24 mouse cellular contexts compared by ENCODE assay signal in genomic region chr5:74326228-74326627, GRCm38 (mm10).
"Had no signal": no experiment of that assay in that cellular context is flagged by ENCODE, and none has a peak within 500 bp of the region (broad histone marks: within the 10 kb centered on the region; RNA-seq: fewer than 3 reads in every experiment).

No protein-coding gene starts in this region.

- H3K9ac ChIP-seq: heart, embryonic 12.5 days; hindbrain, embryonic 13.5 days; hindbrain, embryonic 15.5 days; kidney, embryonic 15.5 days; limb, embryonic 13.5 days; limb, embryonic 15.5 days; liver, embryonic 12.5 days; liver, embryonic 14.5 days had no signal

- H3K36me3 ChIP-seq: heart, embryonic 10.5 days; heart, embryonic 12.5 days; hindbrain, embryonic 13.5 days; hindbrain, embryonic 15.5 days; kidney, embryonic 15.5 days; limb, embryonic 13.5 days; limb, embryonic 15.5 days; liver, embryonic 12.5 days had no signal

- H3K4me2 ChIP-seq: heart, embryonic 12.5 days; hindbrain, embryonic 13.5 days; hindbrain, embryonic 15.5 days; kidney, embryonic 15.5 days; limb, embryonic 13.5 days; limb, embryonic 15.5 days; liver, embryonic 12.5 days had no signal

- H3K9me3 ChIP-seq: heart, embryonic 10.5 days; heart, embryonic 12.5 days; hindbrain, embryonic 13.5 days; hindbrain, embryonic 15.5 days; kidney, embryonic 15.5 days; limb, embryonic 13.5 days; limb, embryonic 15.5 days; liver, embryonic 12.5 days had no signal

- H3K27me3 ChIP-seq: heart, embryonic 12.5 days; hindbrain, embryonic 13.5 days; hindbrain, embryonic 15.5 days; kidney, embryonic 15.5 days; limb, embryonic 13.5 days; limb, embryonic 15.5 days; liver, embryonic 12.5 days had no signal

- H3K27ac ChIP-seq: heart, embryonic 10.5 days; hindbrain, embryonic 13.5 days; hindbrain, embryonic 15.5 days; hindbrain, postnatal 0 days; kidney, embryonic 15.5 days; kidney, postnatal 0 days; limb, embryonic 13.5 days; limb, embryonic 15.5 days; liver, embryonic 12.5 days; liver, embryonic 14.5 days had no signal

- DNase-seq: gastrocnemius, postnatal 14 days; gastrocnemius, postnatal 36 days; heart, adult 18-20 months; heart, postnatal 10 days; kidney, adult 11 months; kidney, adult 2 months; kidney, adult 9 months; kidney, postnatal 14 days; kidney, postnatal 36 days; layer of hippocampus, adult 9-11 months; layer of hippocampus, postnatal 36 days; left cerebral cortex, postnatal 4 days had no signal

- ATAC-seq: hindbrain, postnatal 0 days; intestine, embryonic 16.5 days; liver, embryonic 12.5 days had no signal

- H3K4me3 ChIP-seq: heart, embryonic 10.5 days; heart, embryonic 12.5 days; hindbrain, embryonic 13.5 days; hindbrain, embryonic 15.5 days; kidney, embryonic 15.5 days; limb, embryonic 13.5 days; limb, embryonic 15.5 days; liver, embryonic 12.5 days had no signal

- H3K4me1 ChIP-seq: hindbrain, embryonic 13.5 days; hindbrain, embryonic 15.5 days; kidney, embryonic 15.5 days had no signal
